Mouse (Mus musculus): Measurements from ENCODE around the gene Dus1l. TPM values are rescaled to one million over a fixed set of nuclear protein-coding genes. Genes with fewer than 3 reads are reported as not detected.
A peak's percentile ranks its signal among the peaks of the same experiment; 100 is the strongest.

Dus1l gene
- polyA plus RNA-seq, 1 experiment from 2014 or later: 43.9 TPM

GRCm38 (mm10) chr11:120820546-120820945, 24.3 kb upstream of the Dus1l start:
- H3K4me2 ChIP-seq (replicated peaks): peak overlapping the region; percentile 95; the same call in 1 of the 2 replicates
- H3K27ac ChIP-seq: no peak overlapping the region
- peaks cover 30% of the 10 kb centered on the region for H3K4me1 ChIP-seq (replicated peaks; ENCODE audit: control insufficient read depth, insufficient read depth, low read length)
- 88% methylated on average over 14 of the region's 14 CpGs for WGBS
- no peak overlapping the region for H3K9ac ChIP-seq
- ATAC-seq (ENCODE audit: low FRiP score) (no peak), DNase-seq (ENCODE audit: low spot score) (no peak)
- H3K36me3 ChIP-seq (replicated peaks; ENCODE audit: control insufficient read depth, insufficient read depth): peaks cover 72% of the 10 kb centered on the region
- H3K9me3 ChIP-seq (ENCODE audit: control insufficient read depth, low read length): no peaks in the 10 kb centered on the region
- no peak overlapping the region for H3K4me3 ChIP-seq (replicated peaks; ENCODE audit: low read length)
- H3K27me3 ChIP-seq (ENCODE audit: control insufficient read depth, insufficient read depth, low read length): no peaks in the 10 kb centered on the region

GRCm38 (mm10) chr11:120819556-120819955, 23.4 kb upstream of the Dus1l start:
- ATAC-seq (ENCODE audit: low FRiP score) (no peak), DNase-seq (ENCODE audit: low spot score) (no peak)
- H3K9me3 ChIP-seq (ENCODE audit: control insufficient read depth, low read length): no peaks in the 10 kb centered on the region
- H3K27ac ChIP-seq: no peak overlapping the region
- no peak overlapping the region for H3K4me2 ChIP-seq (replicated peaks)
- H3K36me3 ChIP-seq (replicated peaks; ENCODE audit: control insufficient read depth, insufficient read depth): peaks cover 82% of the 10 kb centered on the region
- 92% methylated on average over 6 of the region's 6 CpGs for WGBS
- H3K27me3 ChIP-seq (ENCODE audit: control insufficient read depth, insufficient read depth, low read length): no peaks in the 10 kb centered on the region
- no peak overlapping the region for H3K4me3 ChIP-seq (replicated peaks; ENCODE audit: low read length)
- peaks cover 23% of the 10 kb centered on the region for H3K4me1 ChIP-seq (replicated peaks; ENCODE audit: control insufficient read depth, insufficient read depth, low read length)
- no peak overlapping the region for H3K9ac ChIP-seq

GRCm38 (mm10) chr11:120818251-120818650, 22.0 kb upstream of the Dus1l start:
- 99% methylated on average over 13 of the region's 13 CpGs for WGBS
- peaks cover 23% of the 10 kb centered on the region for H3K4me1 ChIP-seq (replicated peaks; ENCODE audit: control insufficient read depth, insufficient read depth, low read length)
- H3K27me3 ChIP-seq (ENCODE audit: control insufficient read depth, insufficient read depth, low read length): no peaks in the 10 kb centered on the region
- no peaks in the 10 kb centered on the region for H3K9me3 ChIP-seq (ENCODE audit: control insufficient read depth, low read length)
- H3K36me3 ChIP-seq (replicated peaks; ENCODE audit: control insufficient read depth, insufficient read depth): peaks cover 95% of the 10 kb centered on the region
- no peak for ATAC-seq (ENCODE audit: low FRiP score)
- H3K9ac ChIP-seq: no peak overlapping the region
- no peak overlapping the region for H3K27ac ChIP-seq
- no peak for DNase-seq (ENCODE audit: low spot score)
- H3K4me2 ChIP-seq (replicated peaks): no peak overlapping the region
- H3K4me3 ChIP-seq (replicated peaks; ENCODE audit: low read length): no peak overlapping the region

GRCm38 (mm10) chr11:120817358-120817757, 21.2 kb upstream of the Dus1l start:
- H3K4me3 ChIP-seq (replicated peaks; ENCODE audit: low read length): no peak overlapping the region
- peaks cover 17% of the 10 kb centered on the region for H3K4me1 ChIP-seq (replicated peaks; ENCODE audit: control insufficient read depth, insufficient read depth, low read length)
- no peak overlapping the region for H3K27ac ChIP-seq
- no peaks in the 10 kb centered on the region for H3K9me3 ChIP-seq (ENCODE audit: control insufficient read depth, low read length)
- H3K27me3 ChIP-seq (ENCODE audit: control insufficient read depth, insufficient read depth, low read length): no peaks in the 10 kb centered on the region
- H3K4me2 ChIP-seq (replicated peaks): no peak overlapping the region
- 95% methylated on average over 6 of the region's 6 CpGs for WGBS
- DNase-seq (ENCODE audit: low spot score) (no peak), ATAC-seq (ENCODE audit: low FRiP score) (no peak)
- H3K36me3 ChIP-seq (replicated peaks; ENCODE audit: control insufficient read depth, insufficient read depth): peaks cover 100% of the 10 kb centered on the region
- no peak overlapping the region for H3K9ac ChIP-seq

GRCm38 (mm10) chr11:120812068-120812467, 15.9 kb upstream of the Dus1l start:
- Histone ChIP-seq H3K4me3 (replicated peaks; ENCODE audit: low read length) (no peak overlapping the region), H3K27me3 (ENCODE audit: control insufficient read depth, insufficient read depth, low read length) (no peaks in the 10 kb centered on the region), H3K4me1 (replicated peaks; ENCODE audit: control insufficient read depth, insufficient read depth, low read length) (no peaks in the 10 kb centered on the region), H3K27ac (no peak overlapping the region), H3K4me2 (replicated peaks) (no peak overlapping the region), H3K9me3 (ENCODE audit: control insufficient read depth, low read length) (no peaks in the 10 kb centered on the region), H3K9ac (no peak overlapping the region), H3K36me3 (replicated peaks; ENCODE audit: control insufficient read depth, insufficient read depth) (peaks cover 100% of the 10 kb centered on the region)
- 96% methylated on average over 16 of the region's 16 CpGs for WGBS
- ATAC-seq (ENCODE audit: low FRiP score): no peak
- DNase-seq (ENCODE audit: low spot score): no peak

- Histone ChIP-seq H3K36me3 (replicated peaks; ENCODE audit: control insufficient read depth, insufficient read depth) (peaks cover 82% of the 10 kb centered on the region), H3K9ac (no peak overlapping the region), H3K27ac (no peak overlapping the region), H3K27me3 (ENCODE audit: control insufficient read depth, insufficient read depth, low read length) (no peaks in the 10 kb centered on the region), H3K4me2 (replicated peaks) (no peak overlapping the region), H3K4me1 (replicated peaks; ENCODE audit: control insufficient read depth, insufficient read depth, low read length) (no peaks in the 10 kb centered on the region), H3K4me3 (replicated peaks; ENCODE audit: low read length) (no peak overlapping the region), H3K9me3 (ENCODE audit: control insufficient read depth, low read length) (no peaks in the 10 kb centered on the region)
- DNase-seq (ENCODE audit: low spot score) (no peak), ATAC-seq (ENCODE audit: low FRiP score) (no peak)
- WGBS: 97% methylated on average over 12 of the region's 12 CpGs
These were observed 11.8 kb upstream of the Dus1l start for GRCm38 (mm10) chr11:120808010-120808409.

- Histone ChIP-seq H3K36me3 (replicated peaks; ENCODE audit: control insufficient read depth, insufficient read depth) (peaks cover 59% of the 10 kb centered on the region), H3K4me2 (replicated peaks) (no peak overlapping the region), H3K4me3 (replicated peaks; ENCODE audit: low read length) (no peak overlapping the region), H3K4me1 (replicated peaks; ENCODE audit: control insufficient read depth, insufficient read depth, low read length) (no peaks in the 10 kb centered on the region), H3K9me3 (ENCODE audit: control insufficient read depth, low read length) (no peaks in the 10 kb centered on the region), H3K27me3 (ENCODE audit: control insufficient read depth, insufficient read depth, low read length) (no peaks in the 10 kb centered on the region), H3K9ac (no peak overlapping the region), H3K27ac (no peak overlapping the region)
- WGBS: 85% methylated on average over 7 of the region's 7 CpGs
- DNase-seq (ENCODE audit: low spot score) (no peak), ATAC-seq (ENCODE audit: low FRiP score) (no peak)
These were observed 9.4 kb upstream of the Dus1l start for GRCm38 (mm10) chr11:120805375-120806298.

GRCm38 (mm10) chr11:120804769-120805168, 8.6 kb upstream of the Dus1l start:
- no peak overlapping the region for H3K27ac ChIP-seq
- DNase-seq (ENCODE audit: low spot score) (no peak), ATAC-seq (ENCODE audit: low FRiP score) (no peak)
- H3K4me1 ChIP-seq (replicated peaks; ENCODE audit: control insufficient read depth, insufficient read depth, low read length): 0 out of 2 replicates have a peak, but pooled peaks cover 1% of the 10 kb centered on the region
- no peak overlapping the region for H3K9ac ChIP-seq
- H3K9me3 ChIP-seq (ENCODE audit: control insufficient read depth, low read length): no peaks in the 10 kb centered on the region
- no peaks in the 10 kb centered on the region for H3K27me3 ChIP-seq (ENCODE audit: control insufficient read depth, insufficient read depth, low read length)
- no peak overlapping the region for H3K4me2 ChIP-seq (replicated peaks)
- WGBS: 76% methylated on average over 4 of the region's 4 CpGs
- H3K4me3 ChIP-seq (replicated peaks; ENCODE audit: low read length): no peak overlapping the region
- peaks cover 50% of the 10 kb centered on the region for H3K36me3 ChIP-seq (replicated peaks; ENCODE audit: control insufficient read depth, insufficient read depth)

- Histone ChIP-seq H3K4me2 (replicated peaks) (no peak overlapping the region), H3K4me1 (replicated peaks; ENCODE audit: control insufficient read depth, insufficient read depth, low read length) (0 out of 2 replicates have a peak, but pooled peaks cover 5% of the 10 kb centered on the region), H3K9me3 (ENCODE audit: control insufficient read depth, low read length) (no peaks in the 10 kb centered on the region), H3K4me3 (replicated peaks; ENCODE audit: low read length) (no peak overlapping the region), H3K36me3 (replicated peaks; ENCODE audit: control insufficient read depth, insufficient read depth) (peaks cover 45% of the 10 kb centered on the region), H3K27ac (no peak overlapping the region), H3K9ac (no peak overlapping the region), H3K27me3 (ENCODE audit: control insufficient read depth, insufficient read depth, low read length) (no peaks in the 10 kb centered on the region)
- no peak for ATAC-seq (ENCODE audit: low FRiP score)
- no peak for DNase-seq (ENCODE audit: low spot score)
- WGBS: 81% methylated on average over 7 of the region's 7 CpGs
These were observed 8.1 kb upstream of the Dus1l start for GRCm38 (mm10) chr11:120804274-120804673.

Measured in hindbrain, embryonic 14.5 days (tissue).